Mouse (Mus musculus): ENCODE data around the gene St13. TPM values are rescaled to one million over a fixed set of nuclear protein-coding genes. Genes with fewer than 3 reads are reported as not detected.

The St13 gene
- polyA plus RNA-seq, 1 experiment, result 228 TPM

DNA sequence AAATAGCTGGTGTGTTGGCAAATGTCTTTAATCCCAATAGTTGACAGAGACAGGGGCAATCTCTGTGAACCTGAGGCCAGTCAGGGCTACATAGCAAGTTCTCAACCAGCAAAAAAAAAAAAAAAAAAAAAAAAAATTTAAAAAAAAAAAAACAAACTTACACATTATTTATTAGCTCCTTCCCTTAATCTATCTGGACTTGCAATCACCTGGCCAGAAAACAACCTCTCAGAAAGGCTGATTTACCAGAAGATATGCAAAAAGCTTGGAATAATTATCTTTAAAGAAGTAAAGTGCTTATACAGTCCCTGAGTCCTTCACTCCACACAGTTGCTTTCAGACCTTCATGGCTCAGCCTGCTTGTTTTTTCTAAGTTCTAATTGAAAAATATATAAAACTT lies 1.7 kb downstream of the St13 start:
- no peak for TF ChIP-seq TCF12 (IDR thresholded peaks at IDR 0.05; ENCODE audit: insufficient read depth, poor library complexity, severe bottlenecking)
- TF ChIP-seq CEBPB (IDR thresholded peaks at IDR 0.05; ENCODE audit: insufficient read depth, poor library complexity, severe bottlenecking), result no peak
- no peak for TF ChIP-seq TCF3 (IDR thresholded peaks at IDR 0.05; ENCODE audit: insufficient read length, low read depth)
- no peak for TF ChIP-seq MAX (IDR thresholded peaks at IDR 0.05; ENCODE audit: low read depth)
- no peak for TF ChIP-seq MYOD1 (IDR thresholded peaks at IDR 0.05; ENCODE audit: control insufficient read depth in 1 of 3, insufficient read length in 2 of 3, low read depth in 2 of 3)
- no peak for TF ChIP-seq POLR2A (IDR thresholded peaks at IDR 0.05; ENCODE audit: insufficient read length, low read depth)

DNA sequence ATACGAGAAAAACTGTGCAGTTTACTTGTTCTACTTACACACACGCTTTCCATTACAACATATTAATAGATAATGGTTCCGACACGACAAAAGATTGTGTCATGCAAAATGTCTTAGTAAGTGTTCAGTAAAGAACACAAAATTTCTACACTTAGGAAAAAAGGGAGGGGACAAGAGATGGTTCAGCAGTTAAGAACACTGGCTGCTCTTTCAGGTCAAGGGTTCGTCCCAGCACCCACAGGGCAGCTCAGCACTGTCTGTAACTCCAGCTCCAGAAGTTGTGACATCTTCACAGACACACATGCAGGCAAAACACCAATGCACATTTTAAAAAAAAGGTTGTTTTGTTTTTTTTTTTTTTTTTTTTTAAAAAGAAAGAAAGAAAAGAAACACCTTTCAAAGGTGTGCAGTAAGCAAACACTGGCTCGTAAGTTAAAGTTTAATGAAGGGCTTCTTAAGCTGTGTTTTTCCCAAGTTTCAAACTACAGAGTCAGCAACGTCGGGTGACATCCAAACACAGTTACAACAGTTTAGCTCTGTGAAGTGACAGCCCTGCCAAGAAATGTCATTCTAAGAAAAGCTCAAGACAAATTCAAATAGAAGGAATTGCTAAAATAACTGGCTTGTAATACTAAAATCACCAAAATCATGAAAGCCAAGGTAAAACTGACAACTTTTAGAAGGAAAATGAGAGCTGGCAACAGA lies 5.5 kb downstream of the St13 start:
- peaks cover 96% of the 10 kb centered on the region for H3K79me2 ChIP-seq (ENCODE audit: control insufficient read depth, insufficient read depth)
- peaks cover 32% of the 10 kb centered on the region for H3K36me3 ChIP-seq (ENCODE audit: control insufficient read depth, insufficient read depth)
- TF ChIP-seq MYOD1 (IDR thresholded peaks at IDR 0.05; ENCODE audit: control insufficient read depth in 1 of 3, insufficient read length in 2 of 3, low read depth in 2 of 3) (no peak), E2F4 (IDR thresholded peaks at IDR 0.05; ENCODE audit: insufficient read depth) (no peak), TCF3 (IDR thresholded peaks at IDR 0.05; ENCODE audit: insufficient read length, low read depth) (no peak)
- H3K4me2 ChIP-seq (ENCODE audit: low read depth), result no peak overlapping the region
- no peak overlapping the region for H3K4me3 ChIP-seq
- no peak overlapping the region for H3ac ChIP-seq (ENCODE audit: control insufficient read depth, insufficient read length)
- no peaks in the 10 kb centered on the region for H3K27me3 ChIP-seq (ENCODE audit: control insufficient read depth, insufficient read depth, insufficient read length)

More for the DNA sequence above, 1.7 kb downstream of the St13 start:
- Histone ChIP-seq H3K36me3 (ENCODE audit: control insufficient read depth, insufficient read depth) (no peaks in the 10 kb centered on the region), H3K4me2 (ENCODE audit: low read depth) (peak overlapping the region; percentile 78), H3ac (ENCODE audit: control insufficient read depth, insufficient read length) (no peak overlapping the region), H3K4me3 (peak overlapping the region; percentile 78), H3K27me3 (ENCODE audit: control insufficient read depth, insufficient read depth, insufficient read length) (no peaks in the 10 kb centered on the region), H3K79me2 (ENCODE audit: control insufficient read depth, insufficient read depth) (peaks cover 91% of the 10 kb centered on the region)

DNA sequence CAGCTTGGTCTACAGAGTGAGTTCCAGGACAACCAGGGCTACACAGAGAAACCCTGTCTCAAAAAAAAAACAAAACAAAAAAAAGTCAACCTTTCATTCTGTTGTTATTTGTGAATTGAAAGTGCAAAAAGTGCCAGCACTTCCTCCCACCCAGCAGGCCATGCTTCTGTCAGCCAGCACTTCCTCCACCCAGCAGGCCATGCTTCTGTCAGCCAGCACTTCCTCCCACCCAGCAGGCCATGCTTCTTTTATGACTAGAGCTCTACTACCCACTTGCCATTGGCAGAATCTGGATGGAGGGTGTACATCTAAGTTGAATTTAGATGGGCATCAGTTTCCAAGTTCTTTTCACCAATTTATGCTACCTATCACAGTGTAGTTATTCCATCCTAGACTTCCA lies 6.9 kb downstream of the St13 start:
- no peak overlapping the region for H3K4me3 ChIP-seq
- peaks cover 45% of the 10 kb centered on the region for H3K36me3 ChIP-seq (ENCODE audit: control insufficient read depth, insufficient read depth)
- H3K27me3 ChIP-seq (ENCODE audit: control insufficient read depth, insufficient read depth, insufficient read length), result no peaks in the 10 kb centered on the region

DNA sequence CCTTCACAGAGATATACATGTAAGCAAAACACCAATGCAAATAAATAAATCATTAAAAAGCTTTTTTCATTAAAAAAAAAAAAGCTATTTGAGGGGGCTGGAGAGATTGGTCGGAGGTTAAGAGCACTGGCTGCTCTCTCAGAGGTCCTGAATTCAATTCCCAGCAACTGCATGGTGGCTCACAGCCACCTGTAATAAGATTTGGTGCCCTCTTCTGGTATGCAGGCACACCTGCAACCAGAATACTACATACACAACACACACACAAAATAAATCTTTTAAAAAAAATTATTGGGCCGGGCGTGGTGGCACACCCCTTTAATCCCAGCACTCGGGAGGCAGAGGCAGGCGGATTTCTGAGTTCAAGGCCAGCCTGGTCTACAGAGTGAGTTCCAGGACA lies 13.6 kb downstream of the St13 start:
- Histone ChIP-seq H3K36me3 (ENCODE audit: control insufficient read depth, insufficient read depth) (peaks cover 81% of the 10 kb centered on the region), H3ac (ENCODE audit: control insufficient read depth, insufficient read length) (no peak overlapping the region), H3K4me3 (no peak overlapping the region), H3K79me2 (ENCODE audit: control insufficient read depth, insufficient read depth) (peaks cover 29% of the 10 kb centered on the region), H3K4me2 (ENCODE audit: low read depth) (no peak overlapping the region), H3K27me3 (ENCODE audit: control insufficient read depth, insufficient read depth, insufficient read length) (no peaks in the 10 kb centered on the region)
- TF ChIP-seq SRF (IDR thresholded peaks at IDR 0.05; ENCODE audit: control insufficient read depth, insufficient read length, low read depth) (no peak), POLR2A (IDR thresholded peaks at IDR 0.05; ENCODE audit: insufficient read length, low read depth) (no peak), USF1 (IDR thresholded peaks at IDR 0.05; ENCODE audit: low read depth) (no peak), MAX (IDR thresholded peaks at IDR 0.05; ENCODE audit: low read depth) (no peak), CEBPB (IDR thresholded peaks at IDR 0.05; ENCODE audit: insufficient read depth, poor library complexity, severe bottlenecking) (no peak), REST (IDR thresholded peaks at IDR 0.05; ENCODE audit: insufficient read depth, insufficient read length) (no peak), TCF3 (IDR thresholded peaks at IDR 0.05; ENCODE audit: insufficient read length, low read depth) (no peak)

More for the DNA sequence above, 6.9 kb downstream of the St13 start:
- no peak overlapping the region for H3K4me2 ChIP-seq (ENCODE audit: low read depth)
- no peak overlapping the region for H3ac ChIP-seq (ENCODE audit: control insufficient read depth, insufficient read length)
- peaks cover 83% of the 10 kb centered on the region for H3K79me2 ChIP-seq (ENCODE audit: control insufficient read depth, insufficient read depth)
- no peak for TF ChIP-seq MYOD1 (IDR thresholded peaks at IDR 0.05; ENCODE audit: control insufficient read depth in 1 of 3, insufficient read length in 2 of 3, low read depth in 2 of 3)
- TF ChIP-seq MYOG (IDR thresholded peaks at IDR 0.05; ENCODE audit: control insufficient read depth in 1 of 3, insufficient read depth in 1 of 3, insufficient read length in 2 of 3, low read depth in 2 of 3), result no peak
- no peak for TF ChIP-seq SRF (IDR thresholded peaks at IDR 0.05; ENCODE audit: control insufficient read depth, insufficient read length, low read depth)
- no peak for TF ChIP-seq MAX (IDR thresholded peaks at IDR 0.05; ENCODE audit: low read depth)

DNA sequence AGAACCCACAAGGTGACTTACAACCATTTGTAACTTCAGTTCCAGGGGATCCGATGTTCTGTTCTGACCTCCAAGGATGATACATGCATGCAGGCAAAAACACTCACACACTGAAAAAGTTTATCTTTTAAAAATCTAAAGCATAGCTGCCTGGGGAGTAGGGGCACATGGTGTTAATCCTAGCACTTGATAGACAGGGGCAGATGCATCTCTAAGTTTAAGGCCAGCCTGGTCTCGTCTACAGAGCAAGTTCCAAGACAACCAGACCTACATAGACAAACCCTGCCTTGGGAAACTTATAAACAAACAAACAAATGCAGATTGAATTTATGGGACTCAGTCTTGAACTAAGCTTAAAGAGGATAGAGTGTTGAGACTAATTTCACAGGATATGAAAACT lies 21.0 kb downstream of the St13 start:
- H3K27me3 ChIP-seq (ENCODE audit: control insufficient read depth, insufficient read depth, insufficient read length), result no peaks in the 10 kb centered on the region
- H3K36me3 ChIP-seq (ENCODE audit: control insufficient read depth, insufficient read depth), result peaks cover 81% of the 10 kb centered on the region
- H3K4me2 ChIP-seq (ENCODE audit: low read depth), result no peak overlapping the region
- TF ChIP-seq MAX (IDR thresholded peaks at IDR 0.05; ENCODE audit: low read depth), result no peak
- no peak for TF ChIP-seq E2F4 (IDR thresholded peaks at IDR 0.05; ENCODE audit: insufficient read depth)
- no peak for TF ChIP-seq USF1 (IDR thresholded peaks at IDR 0.05; ENCODE audit: low read depth)
- no peak for TF ChIP-seq CEBPB (IDR thresholded peaks at IDR 0.05; ENCODE audit: insufficient read depth, poor library complexity, severe bottlenecking)
- TF ChIP-seq MYOD1 (IDR thresholded peaks at IDR 0.05; ENCODE audit: control insufficient read depth in 1 of 3, insufficient read length in 2 of 3, low read depth in 2 of 3), result peak in 2 of 3 experiments; percentile 69 to 77
- peaks cover 9% of the 10 kb centered on the region for H3K79me2 ChIP-seq (ENCODE audit: control insufficient read depth, insufficient read depth)
- H3ac ChIP-seq (ENCODE audit: control insufficient read depth, insufficient read length), result no peak overlapping the region
- no peak overlapping the region for H3K4me3 ChIP-seq

DNA sequence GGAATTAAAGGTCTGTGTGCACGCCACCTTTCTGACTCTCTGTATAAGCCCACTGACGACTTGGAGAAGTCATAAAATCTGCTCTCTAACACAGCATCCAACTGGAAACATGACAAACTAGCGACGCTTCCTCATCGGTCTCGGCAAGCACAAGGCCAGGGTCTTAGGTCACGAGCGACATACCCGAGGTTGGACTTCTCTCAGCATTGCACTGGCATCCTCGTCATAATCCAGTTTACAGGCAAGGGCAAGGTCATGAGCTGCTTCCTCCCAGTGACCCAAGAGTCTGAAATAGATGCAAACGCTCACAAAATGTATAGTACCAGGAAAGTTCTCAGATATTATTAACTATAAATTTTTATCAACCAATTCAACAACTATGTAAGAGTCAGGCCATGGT lies 25.3 kb downstream of the St13 start:
- Histone ChIP-seq H3K27me3 (ENCODE audit: control insufficient read depth, insufficient read depth, insufficient read length) (no peaks in the 10 kb centered on the region), H3K4me2 (ENCODE audit: low read depth) (no peak overlapping the region), H3K36me3 (ENCODE audit: control insufficient read depth, insufficient read depth) (peaks cover 79% of the 10 kb centered on the region), H3ac (ENCODE audit: control insufficient read depth, insufficient read length) (no peak overlapping the region), H3K4me3 (no peak overlapping the region), H3K79me2 (ENCODE audit: control insufficient read depth, insufficient read depth) (no peaks in the 10 kb centered on the region)
- TF ChIP-seq TCF12 (IDR thresholded peaks at IDR 0.05; ENCODE audit: insufficient read depth, poor library complexity, severe bottlenecking) (no peak), CEBPB (IDR thresholded peaks at IDR 0.05; ENCODE audit: insufficient read depth, poor library complexity, severe bottlenecking) (no peak), E2F4 (IDR thresholded peaks at IDR 0.05; ENCODE audit: insufficient read depth) (no peak), POLR2AphosphoS2 (IDR thresholded peaks at IDR 0.05; ENCODE audit: insufficient read length, low read depth) (no peak), MYOD1 (IDR thresholded peaks at IDR 0.05; ENCODE audit: control insufficient read depth in 1 of 3, insufficient read length in 2 of 3, low read depth in 2 of 3) (no peak), MYOG (IDR thresholded peaks at IDR 0.05; ENCODE audit: control insufficient read depth in 1 of 3, insufficient read depth in 1 of 3, insufficient read length in 2 of 3, low read depth in 2 of 3) (no peak)
